Mouse (Mus musculus): ENCODE results near the gene Dolpp1.

Gene Dolpp1

DNA sequence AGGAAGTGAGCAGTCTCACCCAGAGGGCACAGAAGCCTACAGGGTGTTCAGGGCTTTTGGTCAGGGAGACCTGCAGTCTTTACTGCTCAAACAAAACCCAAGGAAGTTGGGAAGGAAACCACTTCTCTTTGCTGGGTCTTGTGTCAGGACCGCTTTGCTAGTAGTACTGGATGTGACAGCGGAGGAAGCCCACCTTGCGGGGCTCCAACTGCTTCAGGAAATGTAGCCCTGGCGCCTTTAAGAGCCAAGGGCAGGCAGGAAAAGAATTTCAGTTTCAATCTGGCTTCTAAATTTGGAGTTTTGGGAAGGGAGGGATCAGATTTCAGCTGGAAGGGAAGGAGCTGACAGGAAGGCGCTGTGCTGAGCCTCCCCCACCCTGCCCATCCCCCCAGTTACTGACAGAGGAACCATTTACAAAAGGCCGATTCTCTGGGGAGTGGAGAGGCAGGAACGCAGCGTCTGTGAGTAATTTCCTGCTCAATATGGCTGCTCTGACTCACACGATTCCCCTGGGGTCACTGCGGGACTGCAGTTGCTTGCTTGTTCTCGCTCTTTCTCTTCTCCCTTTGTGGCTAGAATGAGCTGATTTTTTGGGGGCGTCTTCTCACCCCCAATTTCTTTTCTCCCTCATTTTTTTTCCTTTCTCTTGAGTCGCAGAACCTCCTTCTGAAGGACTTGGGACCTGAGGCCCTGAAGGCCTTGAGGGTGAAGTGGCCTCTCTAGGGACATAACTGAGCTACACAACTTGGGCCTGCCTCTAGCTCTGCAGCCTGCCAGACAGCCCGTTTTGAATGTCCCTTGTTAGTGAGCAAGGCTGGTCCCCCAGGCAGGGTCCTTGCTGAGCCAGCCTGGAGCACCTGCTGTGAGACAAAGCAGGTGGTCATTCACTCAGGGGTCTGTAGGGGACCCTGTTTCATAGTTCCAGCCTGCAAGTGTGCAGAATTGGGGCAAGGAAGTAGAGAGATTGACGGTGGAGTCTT is 49.8 kb downstream of the Dolpp1 start:
- DNase-seq (ENCODE audit: low read depth): peak; percentile 95

GRCm38 (mm10) chr2:30442498-30442890 is 50.4 kb downstream of the Dolpp1 start:
- no peak for DNase-seq (ENCODE audit: low read depth)

DNA sequence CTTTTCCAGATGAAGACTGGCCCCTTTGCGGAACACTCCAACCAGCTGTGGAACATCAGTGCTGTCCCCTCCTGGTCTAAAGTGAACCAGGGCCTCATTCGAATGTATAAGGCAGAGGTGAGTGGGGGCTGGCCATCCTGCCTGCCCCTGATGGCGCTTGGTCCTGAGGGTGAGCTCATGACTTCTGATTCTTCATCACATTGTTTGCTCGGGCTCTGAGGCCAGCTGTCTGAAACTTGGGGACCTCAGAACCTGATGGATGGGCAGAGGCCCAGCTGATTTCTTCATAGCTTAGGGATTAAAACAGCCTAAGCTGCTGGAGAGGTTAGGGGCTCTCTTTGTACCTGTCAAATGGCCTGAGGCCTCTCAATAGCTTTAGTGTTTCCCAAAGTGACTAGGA is 51.2 kb downstream of the Dolpp1 start:
- DNase-seq (ENCODE audit: low read depth): no peak

- DNase-seq (ENCODE audit: low read depth): no peak
Observed at GRCm38 (mm10) chr2:30444006-30444405, 52.0 kb downstream of the Dolpp1 start.

GRCm38 (mm10) chr2:30444450-30444849 is 52.4 kb downstream of the Dolpp1 start:
- DNase-seq (ENCODE audit: low read depth): no peak

DNA sequence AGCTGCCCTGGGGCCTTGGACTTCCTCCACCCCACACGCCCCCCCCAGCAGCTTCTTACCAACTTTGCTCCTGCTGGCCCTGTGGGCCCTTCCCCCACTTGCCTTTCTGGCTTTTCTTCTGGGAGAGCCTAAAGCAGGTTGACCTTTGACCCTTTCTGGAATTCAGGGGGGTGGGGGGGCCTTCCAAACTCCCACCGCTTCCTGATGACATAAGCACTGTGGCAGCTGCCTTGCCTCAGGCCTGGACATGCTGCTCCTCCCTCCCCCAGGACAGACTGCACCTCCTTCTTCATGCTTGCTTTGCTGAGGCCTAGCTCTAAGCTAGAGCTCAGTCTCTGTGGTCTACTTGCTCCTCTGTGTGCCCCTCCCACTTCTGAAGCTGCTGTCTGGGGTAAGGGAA is 53.3 kb downstream of the Dolpp1 start:
- DNase-seq (ENCODE audit: low read depth): no peak

DNA sequence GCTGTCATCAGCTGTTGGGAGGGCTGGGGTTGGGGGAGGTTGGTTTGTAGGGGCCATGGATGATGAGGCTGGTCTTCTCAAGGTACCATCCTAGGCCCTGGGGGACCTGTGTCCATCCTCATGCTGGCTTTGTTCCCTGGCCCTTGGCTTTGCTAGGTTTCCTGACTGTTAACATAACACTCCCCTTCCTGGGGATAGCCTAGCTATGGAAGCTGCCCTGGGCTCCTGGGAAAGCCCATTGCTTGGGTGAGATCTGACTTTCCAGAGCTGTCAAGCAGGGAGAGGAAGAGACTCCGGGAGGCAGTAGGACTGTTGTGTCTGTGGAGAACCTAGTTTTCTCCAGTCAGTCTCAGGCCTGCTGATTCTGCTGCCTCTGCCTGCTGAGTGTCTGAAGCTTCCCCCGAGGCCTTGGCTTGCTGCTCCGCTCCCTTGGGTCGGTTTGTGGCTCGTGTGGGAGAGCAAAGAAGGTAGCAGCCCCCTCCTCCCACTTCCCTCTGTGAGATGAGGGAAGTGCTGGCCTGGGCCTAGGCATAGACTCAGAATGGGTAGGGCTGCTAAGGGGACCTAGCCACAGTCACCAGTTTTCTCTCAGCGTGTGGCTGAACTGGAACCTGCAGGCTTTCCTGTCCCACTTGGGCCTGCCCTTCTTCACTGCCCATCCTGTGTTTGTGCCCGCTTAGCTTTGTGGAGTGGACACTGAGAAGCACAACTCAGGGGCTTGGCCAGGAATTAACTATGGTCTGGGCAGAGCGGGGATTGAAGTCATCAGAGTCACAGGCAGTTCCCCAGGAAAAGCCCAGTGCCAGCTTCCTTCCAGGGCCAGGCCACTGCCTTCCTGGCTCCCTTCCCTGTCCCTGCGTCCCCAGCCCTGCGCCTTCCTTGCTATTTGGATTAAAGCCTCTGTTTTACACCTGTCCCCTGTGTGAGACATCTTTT is 55.1 kb downstream of the Dolpp1 start:
- DNase-seq (ENCODE audit: low read depth): no peak

- no peak for DNase-seq (ENCODE audit: low read depth)
Observed at GRCm38 (mm10) chr2:30448371-30448770, 56.3 kb downstream of the Dolpp1 start.

Measured in 416B (cell line).